Mouse (Mus musculus): Measurements from ENCODE around the gene Mt4. TPM values are rescaled to one million over a fixed set of nuclear protein-coding genes. Genes with fewer than 3 reads are reported as not detected.

Mt4 gene
- polyA plus RNA-seq, 1 experiment from 2014 or later: 6.3 TPM

GRCm38 (mm10) chr8:94180561-94180908 is 43.5 kb downstream of the Mt4 start:
- H3K27me3 ChIP-seq: peaks cover 75% of the 10 kb centered on the region
- H3K4me1 ChIP-seq: peaks cover 33% of the 10 kb centered on the region
- H3K27ac ChIP-seq (replicated peaks): no peak overlapping the region
- peak overlapping the region; percentile 50; the same call in 1 of the 2 replicates for H3K4me3 ChIP-seq (replicated peaks)
- WGBS: 73% methylated on average over 1 of the region's 1 CpGs
- H3K9me3 ChIP-seq (replicated peaks): no peaks in the 10 kb centered on the region
- H3K36me3 ChIP-seq: no peaks in the 10 kb centered on the region
- ATAC-seq (ENCODE audit: insufficient number of reproducible peaks, low FRiP score, low TSS enrichment, low read depth): no peak
- H3K9ac ChIP-seq: no peak overlapping the region
- peak overlapping the region; percentile 87; the same call in 1 of the 2 replicates for H3K4me2 ChIP-seq (replicated peaks)

- peak overlapping the region; percentile 46 for H3K4me2 ChIP-seq (replicated peaks)
- WGBS: 60% methylated on average over 13 of the region's 13 CpGs
- H3K27me3 ChIP-seq: peaks cover 78% of the 10 kb centered on the region
- no peaks in the 10 kb centered on the region for H3K9me3 ChIP-seq (replicated peaks)
- ATAC-seq (ENCODE audit: insufficient number of reproducible peaks, low FRiP score, low TSS enrichment, low read depth): no peak
- H3K36me3 ChIP-seq: no peaks in the 10 kb centered on the region
- H3K4me1 ChIP-seq: peaks cover 41% of the 10 kb centered on the region
- no peak overlapping the region; the same call in 1 of the 2 replicates for H3K4me3 ChIP-seq (replicated peaks)
- no peak overlapping the region for H3K9ac ChIP-seq
- no peak overlapping the region; the same call in 1 of the 2 replicates for H3K27ac ChIP-seq (replicated peaks)
These were observed 45.3 kb downstream of the Mt4 start for GRCm38 (mm10) chr8:94182055-94182929.

GRCm38 (mm10) chr8:94183117-94183516 is 46.1 kb downstream of the Mt4 start:
- H3K4me1 ChIP-seq: peaks cover 41% of the 10 kb centered on the region
- peak overlapping the region; percentile 51; the same call in 1 of the 2 replicates for H3K27ac ChIP-seq (replicated peaks)
- H3K9me3 ChIP-seq (replicated peaks): no peaks in the 10 kb centered on the region
- H3K27me3 ChIP-seq: peaks cover 80% of the 10 kb centered on the region
- H3K36me3 ChIP-seq: no peaks in the 10 kb centered on the region
- peak; percentile 64 for ATAC-seq (ENCODE audit: insufficient number of reproducible peaks, low FRiP score, low TSS enrichment, low read depth)
- 2% methylated on average over 16 of the region's 16 CpGs for WGBS
- H3K4me3 ChIP-seq (replicated peaks): peak overlapping the region; percentile 23
- peak overlapping the region; percentile 46 for H3K4me2 ChIP-seq (replicated peaks)
- H3K9ac ChIP-seq: no peak overlapping the region

GRCm38 (mm10) chr8:94184357-94184843 is 47.4 kb downstream of the Mt4 start:
- 15% methylated on average over 12 of the region's 12 CpGs for WGBS
- peak overlapping the region; percentile 51 for H3K27ac ChIP-seq (replicated peaks)
- H3K4me1 ChIP-seq: peaks cover 32% of the 10 kb centered on the region
- H3K27me3 ChIP-seq: peaks cover 67% of the 10 kb centered on the region
- no peak for ATAC-seq (ENCODE audit: insufficient number of reproducible peaks, low FRiP score, low TSS enrichment, low read depth)
- no peaks in the 10 kb centered on the region for H3K36me3 ChIP-seq
- no peaks in the 10 kb centered on the region for H3K9me3 ChIP-seq (replicated peaks)
- peak overlapping the region; percentile 12; the same call in 1 of the 2 replicates for H3K4me2 ChIP-seq (replicated peaks)
- no peak overlapping the region for H3K4me3 ChIP-seq (replicated peaks)
- no peak overlapping the region for H3K9ac ChIP-seq

- 60% methylated on average over 6 of the region's 6 CpGs for WGBS
- peaks cover 23% of the 10 kb centered on the region for H3K4me1 ChIP-seq
- H3K9me3 ChIP-seq (replicated peaks): no peaks in the 10 kb centered on the region
- H3K27me3 ChIP-seq: peaks cover 53% of the 10 kb centered on the region
- H3K36me3 ChIP-seq: no peaks in the 10 kb centered on the region
- no peak overlapping the region for H3K4me3 ChIP-seq (replicated peaks)
- H3K9ac ChIP-seq: no peak overlapping the region
- no peak for ATAC-seq (ENCODE audit: insufficient number of reproducible peaks, low FRiP score, low TSS enrichment, low read depth)
- no peak overlapping the region for H3K4me2 ChIP-seq (replicated peaks)
- H3K27ac ChIP-seq (replicated peaks): no peak overlapping the region
These were observed 48.8 kb downstream of the Mt4 start for GRCm38 (mm10) chr8:94185791-94186190.

GRCm38 (mm10) chr8:94186542-94186941 is 49.5 kb downstream of the Mt4 start:
- peak overlapping the region; percentile 3; the same call in 1 of the 2 replicates for H3K4me3 ChIP-seq (replicated peaks)
- H3K9me3 ChIP-seq (replicated peaks): no peaks in the 10 kb centered on the region
- WGBS: 5% methylated on average over 17 of the region's 17 CpGs
- peak; percentile 64 for ATAC-seq (ENCODE audit: insufficient number of reproducible peaks, low FRiP score, low TSS enrichment, low read depth)
- H3K9ac ChIP-seq: no peak overlapping the region
- H3K36me3 ChIP-seq: no peaks in the 10 kb centered on the region
- H3K27ac ChIP-seq (replicated peaks): no peak overlapping the region
- peaks cover 53% of the 10 kb centered on the region for H3K27me3 ChIP-seq
- peaks cover 30% of the 10 kb centered on the region for H3K4me1 ChIP-seq
- peak overlapping the region; percentile 25 for H3K4me2 ChIP-seq (replicated peaks)

- no peak overlapping the region for H3K27ac ChIP-seq (replicated peaks)
- no peak overlapping the region for H3K9ac ChIP-seq
- ATAC-seq (ENCODE audit: insufficient number of reproducible peaks, low FRiP score, low TSS enrichment, low read depth): no peak
- H3K4me1 ChIP-seq: peaks cover 30% of the 10 kb centered on the region
- WGBS: 29% methylated on average over 21 of the region's 21 CpGs
- H3K27me3 ChIP-seq: peaks cover 48% of the 10 kb centered on the region
- no peak overlapping the region for H3K4me2 ChIP-seq (replicated peaks)
- no peaks in the 10 kb centered on the region for H3K36me3 ChIP-seq
- H3K9me3 ChIP-seq (replicated peaks): no peaks in the 10 kb centered on the region
- H3K4me3 ChIP-seq (replicated peaks): no peak overlapping the region
These were observed 50.4 kb downstream of the Mt4 start for GRCm38 (mm10) chr8:94187290-94188002.

Other genes starting within 250 kb of the Mt4 start
- 49.3 and 49.8 TPM in 2 replicates for gene Amfr, start 124.4 kb upstream of the Mt4 start, polyA plus RNA-seq (2015; fragmentation: Nextera tagmentation; extraction: Ambion mirVana)
- gene Nudt21, start 100.2 kb upstream of the Mt4 start, polyA plus RNA-seq (2015; fragmentation: Nextera tagmentation; extraction: Ambion mirVana): 95.0 and 103 TPM in 2 replicates
- 12.4 and 16.1 TPM in 2 replicates for gene Ogfod1, start 100.0 kb upstream of the Mt4 start, polyA plus RNA-seq (2015; fragmentation: Nextera tagmentation; extraction: Ambion mirVana)
- gene Bbs2, start 38.3 kb upstream of the Mt4 start, polyA plus RNA-seq (2015; fragmentation: Nextera tagmentation; extraction: Ambion mirVana): 15.3 and 16.2 TPM in 2 replicates
- 8.2 and 8.5 TPM in 2 replicates for gene Mt3, start 15.4 kb downstream of the Mt4 start, polyA plus RNA-seq (2015; fragmentation: Nextera tagmentation; extraction: Ambion mirVana)
- 83.3 and 95.7 TPM in 2 replicates for gene Mt2, start 35.5 kb downstream of the Mt4 start, polyA plus RNA-seq (2015; fragmentation: Nextera tagmentation; extraction: Ambion mirVana)
- 290 and 306 TPM in 2 replicates for gene Mt1, start 41.9 kb downstream of the Mt4 start, polyA plus RNA-seq (2015; fragmentation: Nextera tagmentation; extraction: Ambion mirVana)
- gene Nup93, start 77.4 kb downstream of the Mt4 start, polyA plus RNA-seq (2015; fragmentation: Nextera tagmentation; extraction: Ambion mirVana): 63.5 and 66.1 TPM in 2 replicates
- 0.23 TPM in 1 of 2 replicates, not detected in the other for gene Slc12a3, start 192.0 kb downstream of the Mt4 start, polyA plus RNA-seq (2015; fragmentation: Nextera tagmentation; extraction: Ambion mirVana)
- gene Herpud1, start 249.2 kb downstream of the Mt4 start, polyA plus RNA-seq (2015; fragmentation: Nextera tagmentation; extraction: Ambion mirVana): 96.8 and 103 TPM in 2 replicates